Mouse (Mus musculus): ENCODE data around the gene Tomt. TPM values are rescaled to one million over a fixed set of nuclear protein-coding genes. Genes with fewer than 3 reads are reported as not detected.

Gene Tomt
- polyA plus RNA-seq, 1 experiment from 2014 or later, result 0.48 TPM

GRCm38 (mm10) chr7:101900331-101901097 lies 5.6 kb downstream of the Tomt start:
- ATAC-seq (ENCODE audit: low FRiP score), result no peak
- Histone ChIP-seq H3K36me3 (peaks cover 14% of the 10 kb centered on the region), H3K4me1 (peaks cover 10% of the 10 kb centered on the region), H3K9me3 (replicated peaks) (0 out of 2 replicates have a peak, but pooled peaks cover 4% of the 10 kb centered on the region), H3K9ac (no peak overlapping the region), H3K27ac (no peak overlapping the region), H3K4me3 (no peak overlapping the region), H3K4me2 (replicated peaks) (no peak overlapping the region), H3K27me3 (no peaks in the 10 kb centered on the region)
- WGBS, result 93% methylated on average over 16 of the region's 16 CpGs

GRCm38 (mm10) chr7:101896104-101897066 lies 9.8 kb downstream of the Tomt start:
- Histone ChIP-seq H3K4me1 (peaks cover 16% of the 10 kb centered on the region), H3K27me3 (no peaks in the 10 kb centered on the region), H3K9me3 (replicated peaks) (no peaks in the 10 kb centered on the region), H3K4me2 (replicated peaks) (peak overlapping the region; percentile 52), H3K27ac (peak overlapping the region; percentile 85), H3K36me3 (0 out of 2 replicates have a peak, but pooled peaks cover 3% of the 10 kb centered on the region), H3K9ac (peak overlapping the region; percentile 57), H3K4me3 (peak overlapping the region; percentile 52)
- peak; percentile 98 for ATAC-seq (ENCODE audit: low FRiP score)
- WGBS, result under 1% methylated on average over 57 of the region's 57 CpGs

- H3K4me1 ChIP-seq, result peaks cover 16% of the 10 kb centered on the region
- H3K9me3 ChIP-seq (replicated peaks), result no peaks in the 10 kb centered on the region
- H3K36me3 ChIP-seq, result 0 out of 2 replicates have a peak, but pooled peaks cover 3% of the 10 kb centered on the region
- H3K9ac ChIP-seq, result peak overlapping the region; percentile 57
- H3K27me3 ChIP-seq, result no peaks in the 10 kb centered on the region
- no peak; the same call in none of the 2 replicates for ATAC-seq (ENCODE audit: low FRiP score)
- H3K4me2 ChIP-seq (replicated peaks), result peak overlapping the region; percentile 52
- WGBS, result 39% methylated on average over 9 of the region's 9 CpGs
- peak overlapping the region; percentile 52 for H3K4me3 ChIP-seq
- H3K27ac ChIP-seq, result peak overlapping the region; percentile 85
These were observed 10.5 kb downstream of the Tomt start for GRCm38 (mm10) chr7:101895695-101896094.

DNA sequence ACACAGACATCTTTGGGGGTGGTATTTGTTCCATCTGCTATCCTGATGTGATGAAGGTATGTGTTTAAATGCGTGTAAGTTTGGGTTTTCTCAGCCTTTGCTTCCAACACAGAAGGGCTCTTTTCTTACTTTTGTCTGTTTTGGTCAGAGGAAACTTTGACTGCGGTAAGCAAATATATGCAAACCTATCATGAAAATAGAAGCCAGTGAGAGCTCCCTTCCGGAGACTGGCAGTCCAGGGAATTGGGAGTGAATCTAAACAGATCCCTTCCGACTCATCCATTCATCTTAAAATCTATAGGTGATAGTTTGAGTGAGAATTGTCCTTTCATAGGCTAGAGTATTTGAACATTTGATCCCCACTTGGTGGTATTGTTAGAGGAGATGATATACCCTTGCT lies 17.7 kb downstream of the Tomt start:
- ATAC-seq (ENCODE audit: low FRiP score), result no peak
- Histone ChIP-seq H3K27ac (no peak overlapping the region), H3K9me3 (replicated peaks) (no peaks in the 10 kb centered on the region), H3K27me3 (no peaks in the 10 kb centered on the region), H3K36me3 (no peaks in the 10 kb centered on the region), H3K9ac (no peak overlapping the region), H3K4me2 (replicated peaks) (no peak overlapping the region), H3K4me1 (no peaks in the 10 kb centered on the region), H3K4me3 (no peak overlapping the region)
- WGBS, result 88% methylated on average over 4 of the region's 4 CpGs

DNA sequence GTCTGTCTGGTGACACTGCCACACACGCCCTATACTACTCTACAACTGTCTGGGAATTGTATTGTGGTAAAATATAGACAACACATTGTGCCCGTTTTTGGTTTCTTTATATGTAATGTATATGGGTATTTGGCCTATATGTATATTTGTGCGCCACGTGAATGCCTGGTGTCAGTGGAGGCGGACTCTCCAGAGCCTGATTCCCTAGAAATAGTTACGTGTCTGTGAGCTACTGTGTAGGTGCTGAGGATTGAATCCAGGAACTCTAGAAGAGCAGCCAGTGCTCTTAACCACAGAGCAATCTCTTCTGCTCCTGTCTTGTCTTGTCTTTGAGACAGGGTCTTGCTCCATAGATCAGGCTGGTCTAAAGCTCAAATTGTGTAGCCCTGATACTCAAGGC lies 19.9 kb downstream of the Tomt start:
- 84% methylated on average over 6 of the region's 6 CpGs for WGBS
- Histone ChIP-seq H3K4me1 (no peaks in the 10 kb centered on the region), H3K27me3 (no peaks in the 10 kb centered on the region), H3K36me3 (no peaks in the 10 kb centered on the region), H3K9me3 (replicated peaks) (no peaks in the 10 kb centered on the region), H3K9ac (no peak overlapping the region), H3K4me3 (no peak overlapping the region), H3K4me2 (replicated peaks) (no peak overlapping the region), H3K27ac (no peak overlapping the region)
- no peak for ATAC-seq (ENCODE audit: low FRiP score)

GRCm38 (mm10) chr7:101884160-101884559 lies 22.0 kb downstream of the Tomt start:
- no peak overlapping the region for H3K9ac ChIP-seq
- H3K27me3 ChIP-seq, result no peaks in the 10 kb centered on the region
- ATAC-seq (ENCODE audit: low FRiP score), result no peak
- H3K4me1 ChIP-seq, result no peaks in the 10 kb centered on the region
- no peaks in the 10 kb centered on the region for H3K9me3 ChIP-seq (replicated peaks)
- H3K4me2 ChIP-seq (replicated peaks), result no peak overlapping the region
- no peak overlapping the region for H3K4me3 ChIP-seq
- H3K27ac ChIP-seq, result no peak overlapping the region
- no peaks in the 10 kb centered on the region for H3K36me3 ChIP-seq
- WGBS, result 97% methylated on average over 4 of the region's 4 CpGs

- ATAC-seq (ENCODE audit: low FRiP score), result no peak
- H3K4me1 ChIP-seq, result no peaks in the 10 kb centered on the region
These were observed 23.6 kb downstream of the Tomt start for GRCm38 (mm10) chr7:101882413-101883154.

DNA sequence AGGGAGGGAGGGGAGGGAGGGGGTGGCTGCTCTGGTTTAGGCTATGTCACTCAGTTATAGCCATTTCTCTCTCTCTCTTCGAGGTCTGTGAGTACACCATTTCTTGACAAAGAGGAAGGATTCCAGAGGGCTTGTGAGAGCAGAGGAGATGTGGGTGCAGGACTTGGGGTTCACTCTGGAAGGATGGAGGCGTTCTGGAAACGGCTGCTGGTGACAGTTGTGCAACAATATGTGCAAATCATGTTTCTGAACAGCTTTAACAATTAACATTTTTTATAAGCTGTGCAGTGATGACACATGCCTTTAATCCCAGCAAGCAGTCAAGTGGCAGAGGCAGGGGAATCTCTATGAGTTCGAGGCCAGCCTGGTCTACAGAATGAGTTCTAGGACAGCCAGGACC lies 25.3 kb downstream of the Tomt start:
- no peaks in the 10 kb centered on the region for H3K4me1 ChIP-seq
- ATAC-seq (ENCODE audit: low FRiP score), result no peak
- no peaks in the 10 kb centered on the region for H3K9me3 ChIP-seq (replicated peaks)
- H3K27ac ChIP-seq, result no peak overlapping the region
- no peaks in the 10 kb centered on the region for H3K36me3 ChIP-seq
- no peak overlapping the region for H3K4me2 ChIP-seq (replicated peaks)
- H3K9ac ChIP-seq, result no peak overlapping the region
- 78% methylated on average over 4 of the region's 4 CpGs for WGBS
- H3K4me3 ChIP-seq, result no peak overlapping the region
- no peaks in the 10 kb centered on the region for H3K27me3 ChIP-seq

More at GRCm38 (mm10) chr7:101882413-101883154, 23.6 kb downstream of the Tomt start:
- WGBS, result 64% methylated on average over 9 of the region's 9 CpGs
- H3K27me3 ChIP-seq, result no peaks in the 10 kb centered on the region
- no peak overlapping the region for H3K9ac ChIP-seq
- no peak overlapping the region for H3K27ac ChIP-seq
- no peak overlapping the region for H3K4me2 ChIP-seq (replicated peaks)
- H3K9me3 ChIP-seq (replicated peaks), result no peaks in the 10 kb centered on the region
- no peak overlapping the region for H3K4me3 ChIP-seq
- H3K36me3 ChIP-seq, result no peaks in the 10 kb centered on the region

DNA sequence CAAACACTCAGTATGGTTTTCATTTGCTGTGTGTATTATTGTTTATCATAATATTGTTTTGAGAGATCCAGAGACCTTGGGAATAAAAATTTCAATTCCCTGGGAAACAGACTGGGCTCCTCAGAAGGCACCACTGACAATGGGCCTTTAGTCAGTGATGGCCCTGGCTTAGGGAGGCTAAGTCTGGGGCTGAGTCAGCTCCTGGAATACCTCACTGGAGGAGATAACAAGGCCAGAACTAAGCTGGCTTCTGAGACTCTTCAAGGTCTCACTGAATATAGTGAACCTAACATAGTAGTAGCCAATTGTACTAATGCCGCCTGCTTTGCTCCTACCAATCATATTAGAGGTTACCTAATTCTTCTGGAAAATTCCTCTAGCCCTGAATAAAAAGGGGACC lies 30.2 kb downstream of the Tomt start:
- H3K4me2 ChIP-seq (replicated peaks), result no peak overlapping the region
- no peaks in the 10 kb centered on the region for H3K36me3 ChIP-seq
- ATAC-seq (ENCODE audit: low FRiP score), result no peak
- no peaks in the 10 kb centered on the region for H3K4me1 ChIP-seq
- no peak overlapping the region for H3K9ac ChIP-seq
- H3K27ac ChIP-seq, result no peak overlapping the region
- 92% methylated on average over 1 of the region's 1 CpGs for WGBS
- no peaks in the 10 kb centered on the region for H3K9me3 ChIP-seq (replicated peaks)
- no peak overlapping the region for H3K4me3 ChIP-seq
- no peaks in the 10 kb centered on the region for H3K27me3 ChIP-seq

- H3K4me2 ChIP-seq (replicated peaks), result no peak overlapping the region
- no peaks in the 10 kb centered on the region for H3K27me3 ChIP-seq
- 87% methylated on average over 3 of the region's 3 CpGs for WGBS
- H3K9me3 ChIP-seq (replicated peaks), result no peaks in the 10 kb centered on the region
- no peaks in the 10 kb centered on the region for H3K4me1 ChIP-seq
- no peaks in the 10 kb centered on the region for H3K36me3 ChIP-seq
- H3K9ac ChIP-seq, result no peak overlapping the region
- H3K4me3 ChIP-seq, result no peak overlapping the region
- H3K27ac ChIP-seq, result no peak overlapping the region
- ATAC-seq (ENCODE audit: low FRiP score), result no peak
These were observed 34.9 kb downstream of the Tomt start for GRCm38 (mm10) chr7:101871296-101871695.

- 80% methylated on average over 2 of the region's 2 CpGs for WGBS
- ATAC-seq (ENCODE audit: low FRiP score), result no peak
- no peaks in the 10 kb centered on the region for H3K27me3 ChIP-seq
- no peak within 1 kb of the TSS for H3K27ac ChIP-seq
- no peaks in the 10 kb centered on the region for H3K4me1 ChIP-seq
- no peaks in the 10 kb centered on the region for H3K36me3 ChIP-seq
- H3K4me3 ChIP-seq, result no peak within 1 kb of the TSS
- H3K4me2 ChIP-seq (replicated peaks), result no peak within 1 kb of the TSS
- H3K9ac ChIP-seq, result no peak within 1 kb of the TSS
- H3K9me3 ChIP-seq (replicated peaks), result no peaks in the 10 kb centered on the region
These were observed 35.5 kb downstream of the Tomt start, which contains the start of gene Folr1 for GRCm38 (mm10) chr7:101870629-101871028. Gene Folr1, minus strand, starts transcription at chr7:101870788.

DNA sequence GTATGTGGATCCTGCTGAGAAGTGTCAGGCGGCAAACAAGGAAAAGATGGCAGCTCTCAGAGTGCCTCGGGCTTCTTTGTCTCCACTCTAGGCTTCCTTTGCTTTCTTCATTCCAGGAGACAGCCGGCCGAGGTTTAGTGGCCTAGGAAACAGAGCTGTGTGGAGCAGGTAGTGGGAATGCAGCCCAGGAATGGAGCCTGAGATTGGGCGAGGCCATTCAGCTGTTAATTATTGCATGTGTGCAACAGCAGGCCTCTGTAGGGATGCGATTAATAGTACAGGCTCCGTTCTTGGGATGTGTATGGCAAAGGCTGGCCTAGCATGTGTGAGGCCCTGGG lies 37.0 kb downstream of the Tomt start:
- no peaks in the 10 kb centered on the region for H3K9me3 ChIP-seq (replicated peaks)
- no peak overlapping the region for H3K9ac ChIP-seq
- H3K4me1 ChIP-seq, result no peaks in the 10 kb centered on the region
- no peak overlapping the region for H3K4me3 ChIP-seq
- H3K4me2 ChIP-seq (replicated peaks), result no peak overlapping the region
- no peaks in the 10 kb centered on the region for H3K36me3 ChIP-seq
- no peaks in the 10 kb centered on the region for H3K27me3 ChIP-seq
- no peak for ATAC-seq (ENCODE audit: low FRiP score)
- whole genome bisulfite sequencing, result 51% methylated on average over 7 of the region's 7 CpGs
- no peak overlapping the region for H3K27ac ChIP-seq

All from hindbrain, embryonic 12.5 days (tissue).